Mouse (Mus musculus) WW6 (cell line): ENCODE data around the gene Clint1.

Experiments used
- DNase-seq: peaks from one replicate; pipeline ENCODE4 v3.0.0-alpha.2; 2013; ENCODE audit warnings: low read depth, low spot score

The Clint1 gene

DNA sequence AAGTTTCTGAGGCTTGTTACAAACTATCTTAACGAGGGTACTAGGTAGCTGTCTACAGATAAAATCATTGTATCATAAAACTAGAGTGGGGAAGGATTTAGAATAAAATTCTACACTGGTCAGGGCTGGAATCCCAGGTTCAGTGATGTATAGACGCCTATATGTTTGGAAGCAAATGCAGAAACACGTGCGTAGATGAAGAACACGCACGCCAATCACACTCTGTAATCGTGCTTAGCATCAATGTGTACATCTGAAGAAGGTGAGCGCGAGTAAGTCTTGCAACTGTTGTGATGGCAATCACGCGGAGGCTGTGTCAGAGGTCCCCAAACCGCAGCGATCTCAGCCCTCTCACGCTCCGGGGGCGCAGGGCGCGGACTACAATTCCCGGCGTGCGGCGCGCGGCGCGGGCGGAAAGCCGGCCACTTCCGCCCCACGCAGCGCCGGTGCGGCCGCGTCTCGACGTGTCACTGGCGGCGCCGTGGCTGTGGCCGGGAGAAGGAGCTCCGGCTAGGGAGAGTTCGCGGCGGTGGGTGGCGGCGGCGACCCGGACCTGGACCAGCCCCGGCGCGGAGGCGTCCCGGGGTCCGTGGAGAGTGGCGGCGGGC is at the start of gene Clint1:
Gene Clint1, plus strand, starts transcription at position 536 of the 608 bp plus-strand sequence.
- DNase-seq = peak; percentile 58

DNA sequence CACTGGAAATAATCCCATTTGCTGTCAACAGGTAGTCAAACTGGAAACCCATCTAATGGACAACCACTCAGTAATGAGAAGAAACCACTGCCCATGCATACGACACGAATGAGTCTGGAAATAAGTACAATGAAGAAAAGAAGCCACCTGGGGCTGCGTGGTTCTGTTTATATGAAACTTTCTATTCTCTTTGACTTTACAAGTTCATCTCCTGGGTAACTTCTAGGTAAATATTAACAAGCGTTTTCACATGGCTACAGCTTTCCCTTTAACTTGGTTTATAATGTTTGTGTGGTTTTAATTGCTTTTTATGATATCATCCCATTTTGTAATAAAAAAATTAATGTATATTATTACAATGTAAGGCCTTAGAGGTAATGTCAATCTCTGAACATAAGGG is 47.8 kb upstream of the Clint1 start:
- DNase-seq = no peak

DNA sequence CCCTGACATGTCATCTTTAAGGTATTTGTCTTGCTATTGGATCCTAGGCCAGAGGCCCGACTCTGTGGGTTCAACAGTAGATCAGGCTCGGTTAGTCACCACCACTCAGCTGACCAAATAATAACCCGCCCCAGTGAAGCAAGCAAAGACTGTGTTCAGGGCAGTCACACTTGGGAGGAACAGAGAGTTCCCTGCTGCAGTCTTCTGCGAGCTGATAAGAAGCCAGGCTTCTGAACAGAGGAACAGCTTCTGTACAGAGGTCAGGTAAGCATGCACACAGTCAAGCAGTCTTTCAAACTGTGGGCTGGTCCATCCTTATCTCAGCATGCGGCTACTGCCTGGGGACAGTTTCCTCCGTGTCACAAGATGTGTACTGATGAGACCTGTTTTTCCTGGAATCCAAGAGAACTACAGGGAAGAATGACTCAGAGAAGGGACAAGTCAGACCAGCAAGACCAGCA is 46.5 kb upstream of the Clint1 start:
- no peak for DNase-seq

DNA sequence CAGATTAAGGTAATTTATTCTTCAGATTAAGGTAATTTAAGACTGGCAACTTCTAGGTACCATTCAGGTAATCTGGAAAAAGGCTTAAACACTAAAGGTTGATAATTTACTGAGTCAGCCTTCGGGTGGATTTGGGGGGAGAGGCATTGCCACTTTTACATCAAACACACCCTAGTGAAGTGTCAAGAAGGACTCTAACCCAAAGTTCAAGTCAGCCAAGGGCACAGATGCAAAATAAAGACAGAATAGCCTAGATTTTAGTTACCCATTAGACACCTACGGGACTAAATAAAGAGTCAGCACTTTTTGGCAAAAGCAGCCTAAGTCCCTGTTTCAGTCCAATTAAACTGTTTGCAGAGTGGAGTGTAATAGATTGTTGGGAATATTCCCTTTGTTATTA is 46.0 kb upstream of the Clint1 start:
- no peak for DNase-seq

DNA sequence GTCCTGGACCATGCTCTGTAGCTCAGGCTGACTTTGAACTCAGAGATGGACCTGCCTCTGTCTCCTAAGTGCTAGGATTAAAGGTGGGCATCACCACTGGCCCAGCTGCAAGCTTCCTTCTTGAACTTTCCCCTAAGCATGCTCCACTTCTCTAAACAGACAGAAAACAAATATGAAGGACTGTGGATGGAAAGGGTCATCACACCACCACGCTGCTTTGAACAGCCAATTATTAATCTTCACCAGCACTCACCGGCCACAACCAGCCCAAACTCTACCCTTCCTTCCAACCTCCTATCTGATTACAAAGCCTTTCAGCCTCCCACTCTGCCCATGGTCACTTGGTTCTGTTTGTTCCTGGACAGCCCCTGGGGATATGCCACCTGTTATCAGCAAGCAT is 45.6 kb upstream of the Clint1 start:
- DNase-seq = no peak

DNA sequence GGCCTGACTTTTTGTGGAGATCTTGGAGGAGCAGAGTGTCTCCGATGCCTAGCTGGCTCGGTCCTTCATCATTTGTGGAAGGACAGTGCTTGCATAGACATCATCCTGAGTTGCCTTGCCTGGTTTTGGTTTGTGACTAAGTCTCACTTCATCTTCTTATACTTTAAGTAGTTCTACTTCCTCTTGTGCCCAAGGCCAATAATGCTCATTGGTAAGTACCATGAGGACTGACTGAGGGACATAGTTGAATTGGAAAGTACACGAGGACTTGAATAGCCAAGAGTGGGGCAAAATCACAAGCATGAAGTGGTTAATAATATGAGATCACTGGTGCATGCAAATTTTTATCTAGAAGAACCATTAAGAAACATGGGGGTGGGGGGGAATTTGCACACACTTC is 45.0 kb upstream of the Clint1 start:
- no peak for DNase-seq

DNA sequence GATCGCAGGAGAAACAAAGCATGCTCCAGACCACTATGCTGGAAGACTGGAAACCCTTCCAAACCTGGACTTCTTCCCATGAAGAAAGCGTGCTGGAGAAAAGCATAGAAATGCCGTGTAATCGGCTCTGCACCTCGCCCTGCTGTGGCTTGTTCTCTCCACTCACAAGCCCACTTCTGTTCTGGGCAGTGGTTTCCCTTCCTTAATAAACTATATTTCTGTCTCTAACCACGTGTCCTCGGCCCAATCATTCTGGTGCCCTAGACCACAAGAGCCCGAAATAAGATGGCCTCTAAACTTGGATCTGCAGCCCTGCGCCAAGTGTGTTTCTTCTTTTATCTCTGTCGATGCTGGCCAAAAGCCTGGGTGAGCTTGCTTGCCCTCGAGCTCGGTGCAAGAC is 44.0 kb upstream of the Clint1 start:
- no peak for DNase-seq

DNA sequence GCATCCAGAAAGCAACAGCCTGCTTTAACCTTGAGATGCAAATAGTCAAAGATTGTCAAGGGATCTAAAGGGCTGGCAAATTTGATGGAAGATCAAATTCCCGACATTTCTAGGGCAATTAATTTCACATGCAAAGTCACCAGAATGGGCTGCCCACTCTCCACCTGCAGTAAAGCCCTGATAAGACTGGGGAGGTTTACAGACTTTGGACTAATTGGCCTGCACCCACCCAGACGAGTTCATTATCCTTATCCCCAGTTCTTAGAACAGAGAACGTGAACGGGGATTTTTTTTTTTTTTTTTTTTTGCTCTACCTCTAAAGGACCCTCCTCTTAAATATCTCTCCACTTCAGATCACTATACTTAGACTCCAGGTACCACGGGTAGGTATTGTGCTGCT is 42.4 kb upstream of the Clint1 start:
- DNase-seq = no peak

DNA sequence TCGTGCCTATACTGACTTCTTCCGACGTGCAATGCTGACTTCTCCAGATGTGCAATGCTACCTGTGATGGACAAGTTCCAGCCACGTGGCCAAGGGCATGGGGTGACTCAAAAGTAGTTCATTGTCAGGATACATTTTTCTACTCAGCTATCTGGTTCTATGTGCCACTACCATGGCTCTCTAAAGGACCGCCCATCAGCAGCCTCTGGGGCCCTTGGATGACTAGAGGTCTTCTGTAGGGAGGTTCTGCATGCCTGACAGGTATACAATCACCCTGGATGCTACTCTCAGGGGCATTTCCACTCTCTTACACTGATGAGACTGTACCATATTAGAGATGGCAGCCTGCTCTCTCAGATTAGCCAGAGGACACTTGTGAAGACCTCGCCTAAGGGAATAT is 41.8 kb upstream of the Clint1 start:
- DNase-seq = no peak

DNA sequence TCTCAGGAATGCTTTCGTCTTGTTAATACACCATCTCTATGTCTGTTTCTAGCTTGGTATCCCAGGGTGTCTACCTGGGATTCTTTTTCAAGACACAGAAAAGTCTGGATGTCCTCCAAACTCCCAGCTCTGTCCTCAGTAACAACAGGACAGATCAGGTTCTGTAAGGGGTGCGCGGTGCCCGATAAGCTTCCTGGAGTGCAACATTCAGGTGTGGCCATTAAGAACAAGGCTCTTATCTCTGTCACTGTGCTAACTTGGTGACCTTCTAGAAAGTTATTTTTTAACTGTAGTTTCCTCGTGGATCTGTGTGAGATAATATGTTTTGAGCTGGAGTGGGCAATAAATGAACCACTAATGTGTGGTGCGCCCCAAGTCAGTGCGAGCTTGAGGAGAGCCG is 41.0 kb upstream of the Clint1 start:
- DNase-seq = no peak

DNA sequence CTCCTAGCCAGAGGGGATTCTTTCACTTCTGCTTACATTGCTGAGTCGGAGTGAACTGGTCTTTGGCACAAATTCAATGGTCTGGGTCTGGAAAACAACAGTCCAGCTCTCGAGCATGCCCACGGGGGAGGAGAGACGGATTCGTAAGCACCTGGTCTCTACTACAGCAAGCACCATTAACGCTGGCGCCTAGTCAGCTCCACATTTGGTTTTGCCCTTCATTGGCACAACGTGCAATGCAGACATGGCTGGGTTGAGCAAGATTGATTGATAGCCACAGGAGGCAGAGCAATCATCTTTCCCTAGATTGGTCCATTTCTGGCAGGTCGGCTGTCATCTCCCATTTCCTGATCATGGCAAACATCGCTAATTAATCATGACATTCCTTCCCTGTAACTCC is 36.2 kb upstream of the Clint1 start:
- DNase-seq = no peak

DNA sequence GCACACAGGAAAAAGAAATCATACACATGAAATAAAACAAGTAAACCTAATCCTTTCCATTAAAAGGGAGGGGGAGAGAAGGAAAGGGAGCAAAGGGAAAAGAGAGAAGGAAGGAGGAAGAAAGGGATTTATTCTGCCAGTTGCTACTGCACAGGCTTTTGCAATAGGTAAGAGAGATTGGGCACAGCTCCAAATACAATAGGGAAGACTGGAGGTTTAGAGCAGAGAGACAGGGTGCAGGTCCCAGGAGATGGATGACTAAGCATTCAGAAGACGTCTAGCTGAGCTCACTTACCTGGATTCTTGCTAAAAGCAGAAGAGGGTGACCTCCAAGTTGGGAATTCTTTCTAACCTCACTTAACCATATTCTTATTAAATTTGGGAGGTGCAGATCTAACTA is 35.1 kb upstream of the Clint1 start:
- no peak for DNase-seq

DNA sequence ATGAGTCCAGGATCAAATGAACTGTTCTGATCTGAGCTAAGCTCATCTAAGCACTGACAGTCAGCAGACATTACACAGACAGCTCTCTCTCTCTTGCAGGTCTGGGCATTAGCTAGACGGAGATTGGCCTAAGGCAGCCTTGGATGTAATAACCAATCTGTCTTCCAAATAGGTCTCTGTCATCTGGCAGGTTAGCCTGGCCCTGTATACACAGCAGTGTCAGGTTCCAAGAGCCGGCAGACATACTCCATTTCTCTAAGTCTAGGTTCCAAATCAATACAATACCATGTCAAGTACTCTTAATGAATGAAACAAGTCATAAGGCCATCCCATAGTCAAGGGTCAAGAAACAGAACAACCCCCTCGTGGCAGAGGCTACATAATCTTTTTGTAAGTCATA is 33.9 kb upstream of the Clint1 start:
- no peak for DNase-seq

DNA sequence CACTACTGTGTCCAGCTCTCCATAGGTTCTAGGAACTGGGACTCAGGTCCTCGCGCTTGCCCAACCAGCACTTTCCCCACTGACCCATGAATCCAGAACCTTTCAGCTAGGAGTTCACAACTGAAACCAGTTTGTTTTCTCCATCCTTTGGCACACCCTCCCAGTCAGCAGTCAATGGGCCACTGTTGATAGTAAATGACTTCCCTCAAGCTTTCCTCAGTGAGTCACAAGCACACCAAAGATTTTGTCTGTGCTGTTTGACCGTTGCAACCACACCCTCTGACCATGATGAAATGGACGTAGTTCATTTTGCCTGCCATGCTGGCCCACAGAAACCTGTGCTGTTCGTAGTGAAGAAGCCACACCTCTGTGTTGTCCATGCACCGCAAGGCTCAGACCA is 30.9 kb upstream of the Clint1 start:
- DNase-seq = no peak

DNA sequence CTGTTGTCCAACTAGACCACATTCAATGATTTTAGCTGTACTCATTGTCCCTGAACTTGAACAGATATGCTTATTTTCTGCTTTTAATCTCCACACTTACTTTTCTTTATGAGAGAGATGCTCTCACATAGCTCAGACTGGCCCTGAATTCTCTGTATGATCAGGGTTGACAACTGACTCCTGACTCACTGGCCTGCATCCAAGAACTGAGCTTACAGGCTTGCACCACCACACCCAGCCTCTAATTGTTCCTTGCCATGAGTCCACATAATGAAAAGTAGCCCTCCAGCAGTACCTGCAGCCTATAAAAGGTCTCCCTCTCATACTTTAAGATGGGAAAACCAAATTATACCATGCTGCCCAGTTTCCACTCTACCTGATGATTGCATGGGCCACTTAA is 21.7 kb upstream of the Clint1 start:
- DNase-seq = no peak

DNA sequence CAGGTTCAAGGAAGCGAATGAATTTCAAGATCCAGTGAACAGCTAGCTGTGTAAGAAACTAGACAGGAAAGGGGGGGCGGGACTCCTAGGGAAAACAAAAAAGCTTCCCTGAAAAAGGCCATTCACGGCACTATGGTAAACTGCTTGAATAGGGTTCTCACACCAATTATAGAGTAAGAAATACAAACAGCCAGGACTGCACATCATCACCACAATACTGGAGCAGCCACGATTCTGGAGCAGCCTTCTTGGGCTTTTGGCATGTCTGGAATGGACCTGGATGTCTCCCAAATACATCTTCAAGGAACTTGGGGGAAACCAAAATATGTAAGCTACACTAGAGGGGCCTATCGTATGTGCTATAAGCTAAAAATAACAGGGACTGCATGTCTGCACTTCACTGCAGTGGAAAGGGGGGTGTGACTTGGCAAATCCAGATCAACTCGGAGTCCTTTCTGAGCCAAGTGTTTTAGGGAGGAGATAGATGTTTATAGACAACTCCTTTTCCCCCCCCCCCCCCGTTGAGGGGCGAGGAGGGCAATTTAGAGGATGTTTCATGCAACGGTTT is 21.0 kb upstream of the Clint1 start:
- DNase-seq = no peak

DNA sequence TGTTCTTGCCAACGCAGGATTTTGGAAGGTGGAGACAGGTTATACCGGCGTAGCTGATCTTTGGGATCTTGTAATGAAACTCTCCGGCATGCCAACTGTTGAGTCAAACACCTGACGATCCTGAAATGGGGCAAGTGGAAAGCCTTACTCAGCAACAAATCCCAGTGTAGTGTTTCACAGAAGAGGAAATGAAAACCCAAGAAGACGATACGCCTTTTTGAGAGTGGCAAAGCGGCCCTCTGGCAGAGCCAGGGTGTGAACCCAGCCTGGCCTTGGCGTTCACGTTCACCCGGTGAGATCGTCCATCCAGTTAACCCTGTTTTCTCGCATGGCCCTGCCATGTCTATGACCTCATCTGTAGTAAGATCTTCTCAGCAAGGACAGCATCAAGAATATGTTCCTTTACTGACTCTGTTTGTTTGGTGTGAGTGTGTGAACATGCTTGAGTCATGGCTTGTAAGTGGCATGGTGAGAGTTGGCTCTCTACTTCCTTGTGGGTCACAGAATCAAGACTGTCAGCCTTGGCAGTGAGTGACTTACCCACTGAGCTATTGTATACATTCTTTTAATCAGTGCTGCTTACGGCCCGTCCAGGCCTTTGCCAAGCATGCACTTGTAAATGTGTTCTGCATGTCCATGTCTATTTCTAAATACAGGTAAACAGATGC is 20.2 kb upstream of the Clint1 start:
- no peak for DNase-seq

DNA sequence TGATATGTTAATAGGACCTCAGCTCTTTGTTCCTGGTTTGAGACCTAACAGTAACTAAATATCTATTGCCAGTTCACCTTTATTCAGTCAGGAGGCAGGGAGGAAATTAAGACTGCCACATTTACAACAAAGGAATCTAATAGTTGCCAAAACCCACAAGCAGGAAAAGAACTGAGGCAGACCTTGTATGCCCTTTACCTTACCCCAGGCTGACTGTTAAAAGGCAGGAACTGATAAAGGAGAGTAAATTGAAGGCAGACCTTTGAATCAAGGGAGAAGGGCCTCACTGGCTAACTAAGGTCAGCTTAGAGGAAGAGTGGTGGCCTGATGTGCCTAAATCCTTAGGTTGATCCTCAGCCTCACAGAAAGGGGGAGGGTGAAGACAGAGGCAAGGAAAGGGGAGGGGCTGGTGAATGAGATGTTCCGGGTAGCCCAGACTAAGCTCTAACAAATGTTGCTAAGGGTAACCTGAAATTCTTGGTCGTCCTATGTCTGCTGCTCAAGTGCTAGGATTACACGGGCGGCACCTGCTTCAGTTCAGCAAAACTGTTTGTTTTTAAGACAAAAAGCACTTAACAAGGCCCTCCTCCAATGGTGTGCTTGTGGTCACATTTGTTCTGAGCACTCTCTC is 16.1 kb upstream of the Clint1 start:
- no peak for DNase-seq

DNA sequence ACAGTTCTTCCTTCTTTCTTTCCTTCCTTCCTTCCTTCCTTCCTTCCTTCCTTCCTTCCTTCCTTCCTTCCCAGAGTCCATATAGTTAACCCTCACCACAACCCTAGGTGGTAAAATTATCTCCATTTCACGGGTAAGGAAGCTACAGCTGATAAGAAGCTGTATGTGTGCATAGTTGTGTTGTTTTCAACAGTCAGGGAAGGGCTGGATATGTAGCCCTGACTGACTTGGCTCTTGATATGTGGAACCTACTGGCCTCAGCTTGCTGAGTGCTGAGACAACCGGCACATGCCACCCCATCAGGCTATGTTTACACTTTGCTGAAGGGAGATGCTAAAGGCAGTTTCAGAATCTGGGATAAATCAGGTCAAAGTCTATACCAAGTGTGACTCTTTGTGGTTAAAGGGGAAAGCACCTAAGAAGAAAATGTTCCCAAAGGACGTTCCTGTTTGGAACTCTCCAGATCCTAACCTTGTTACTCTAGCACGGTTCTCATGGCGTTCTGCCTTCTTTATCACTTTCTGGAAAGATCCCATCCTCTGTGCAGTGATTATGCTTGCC is 14.5 kb upstream of the Clint1 start:
- DNase-seq = no peak

DNA sequence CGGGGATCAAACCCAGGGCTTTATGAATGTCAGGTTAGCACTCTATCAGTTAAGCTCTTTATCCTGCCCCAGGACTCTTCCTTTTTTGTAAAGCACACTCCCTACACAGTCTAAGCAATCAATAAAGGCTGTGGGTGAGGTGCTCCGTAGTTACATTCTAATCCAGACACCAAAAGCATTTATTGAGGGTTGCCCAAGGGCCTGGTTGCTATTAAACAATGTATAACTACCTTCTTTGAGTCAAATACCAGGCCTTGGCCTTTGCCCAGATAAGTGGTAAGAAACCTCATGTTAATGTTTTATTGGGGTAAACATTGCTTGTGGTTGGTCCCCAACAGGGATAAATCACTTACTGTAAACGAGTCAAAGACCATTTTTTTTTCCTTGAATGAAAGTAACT is 13.4 kb upstream of the Clint1 start:
- no peak for DNase-seq

DNA sequence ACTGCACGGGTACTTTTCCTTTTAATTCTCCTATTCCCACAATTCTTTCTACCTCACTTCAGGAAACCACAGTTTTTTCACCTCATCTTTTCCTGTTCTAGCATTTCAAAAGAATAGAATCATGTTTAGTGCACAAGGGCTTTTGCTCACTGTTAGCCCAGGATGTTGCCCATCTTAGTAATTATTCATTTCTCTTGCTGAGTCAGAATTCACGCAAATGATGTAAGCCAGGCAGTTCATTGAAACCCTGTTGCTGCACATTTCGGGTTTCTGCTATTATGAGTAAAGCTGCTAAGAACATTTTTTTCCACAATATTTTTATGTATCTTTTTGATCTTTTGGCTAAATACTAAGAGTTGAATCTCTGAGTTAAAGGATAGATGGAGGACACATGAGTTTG is 11.5 kb upstream of the Clint1 start:
- DNase-seq = no peak

DNA sequence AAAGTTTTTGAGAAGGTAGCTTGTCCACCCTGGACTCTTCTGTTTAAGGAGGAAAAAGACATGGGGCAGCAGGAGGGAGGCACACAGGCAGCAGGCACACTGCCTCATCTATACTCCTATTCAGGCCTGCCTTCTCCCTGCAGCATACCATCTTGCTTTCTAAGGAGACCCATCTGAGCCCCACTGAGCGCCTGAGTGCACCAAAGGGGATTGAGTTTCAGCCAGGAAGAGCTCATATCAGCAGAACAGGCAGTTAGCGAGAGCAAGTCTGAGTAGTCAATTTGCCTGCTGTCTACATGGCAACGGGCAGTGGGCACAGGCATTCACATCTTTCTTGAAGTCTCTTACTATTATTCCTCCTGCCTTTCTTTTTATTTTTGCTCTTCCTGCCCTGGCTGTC is 5.8 kb upstream of the Clint1 start:
- no peak for DNase-seq

DNA sequence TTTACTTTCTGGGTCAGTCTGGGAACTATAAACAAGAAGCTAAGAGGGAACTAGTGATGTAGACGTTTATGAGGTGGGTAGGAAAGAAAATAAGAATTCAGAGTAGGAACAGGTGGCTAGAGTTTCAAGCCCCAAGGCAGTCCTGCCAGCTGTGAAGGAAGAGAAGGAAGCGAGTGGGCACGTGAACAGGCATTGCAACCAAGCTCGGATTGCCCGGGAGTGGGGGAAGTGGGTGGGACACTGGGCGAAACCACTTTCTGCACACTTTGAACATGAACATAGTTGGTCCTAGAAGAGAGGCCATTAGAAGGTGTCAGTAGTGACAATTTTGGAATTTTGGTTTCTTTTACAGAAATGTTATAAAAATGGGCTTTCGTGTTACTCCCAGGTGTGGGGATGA is 4.3 kb upstream of the Clint1 start:
- no peak for DNase-seq
